Mouse (Mus musculus): ENCODE results near the gene Plcz1. TPM values are rescaled to one million over a fixed set of nuclear protein-coding genes. Genes with fewer than 3 reads are reported as not detected.

Plcz1 gene
- total RNA-seq, 2 experiments from 2014 or later: 0.53 to 0.81 TPM

- no peak for DNase-seq (ENCODE audit: low spot score in 2 of 2)
These were observed 87.7 kb downstream of the Plcz1 start for GRCm38 (mm10) chr6:139953596-139953995.

DNA sequence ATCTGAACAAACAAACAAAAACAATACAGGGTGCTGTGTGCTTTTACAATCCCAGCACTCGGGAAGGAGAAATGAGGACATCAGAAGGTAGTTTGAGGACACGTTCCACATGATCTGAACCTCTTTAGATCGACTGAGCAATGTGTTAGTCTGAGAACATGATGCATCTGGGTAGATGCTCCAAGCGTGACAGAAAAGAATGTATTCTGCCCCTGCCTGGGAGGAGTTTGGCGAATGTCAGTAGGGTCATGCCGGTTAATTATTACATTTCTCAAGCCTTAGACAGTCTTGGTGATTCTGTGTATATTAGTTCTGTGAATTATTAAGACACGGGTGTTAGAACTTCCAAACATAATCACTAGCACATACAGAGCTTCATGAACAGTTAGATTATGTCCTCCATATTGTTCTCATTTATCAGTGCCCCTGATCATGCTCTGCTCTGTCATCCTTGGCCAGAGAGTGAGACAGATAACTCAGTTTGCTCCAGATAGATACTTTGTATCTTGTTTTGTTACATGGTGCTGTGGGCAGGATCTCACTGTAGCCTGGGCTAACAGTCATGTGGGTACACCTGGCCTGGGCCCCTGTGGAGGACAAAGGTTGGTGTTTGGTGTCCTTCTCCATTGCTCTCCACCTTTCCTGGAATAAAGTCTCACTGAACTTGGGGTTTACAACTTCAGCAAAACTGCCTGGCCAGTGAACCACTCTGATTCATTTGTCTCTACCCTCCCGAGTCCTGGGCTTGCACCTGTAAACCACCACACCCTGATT is 94.0 kb downstream of the Plcz1 start:
- no peak for DNase-seq (ENCODE audit: low spot score in 2 of 2)

Other genes starting within 250 kb of the Plcz1 start
- gene Capza3, start 205 bp downstream of the Plcz1 start, total RNA-seq (2021): not detected